Mouse (Mus musculus) MEL (cell line): ENCODE data around the gene Ccdc106. TPM values are rescaled to one million over a fixed set of nuclear protein-coding genes. Genes with fewer than 3 reads are reported as not detected.
A peak's percentile ranks its signal among the peaks of the same experiment; 100 is the strongest.

Source experiments
- DNase-seq: peaks from one replicate; pipeline ENCODE4 v3.0.0; 2011; ENCODE audit warnings: low read depth, low spot score
- H3K27ac ChIP-seq: 2 replicates; pipeline ENCODE4 v1.5.1; 2012; ENCODE audit warnings: low read depth, mild to moderate bottlenecking, control low read depth, low read length, moderate library complexity; ENCODE audit not compliant: control insufficient read depth
- H3K27me3 ChIP-seq, 2 experiments: fragments of 150-350 bp in 1 of 2; sonication (generic) in 1 of 2; 2 replicates each; pipeline ENCODE4 v1.6.1; 2012; ENCODE audit warnings: low read length in 2 of 2, mild to moderate bottlenecking in 2 of 2, improper control_type of control experiment in 1 of 2, moderate library complexity in 1 of 2; ENCODE audit not compliant: insufficient read depth in 2 of 2, control insufficient read depth in 1 of 2
- H3K36me3 ChIP-seq, 2 experiments: 2 replicates each; pipeline ENCODE4 v1.6.1; 2012 to 2014; ENCODE audit warnings: low read length in 2 of 2, improper control_type of control experiment in 1 of 2, inconsistent platforms in 1 of 2, mild to moderate bottlenecking in 1 of 2; ENCODE audit not compliant: insufficient read depth in 2 of 2, control insufficient read depth in 1 of 2
- H3K4me1 ChIP-seq, 2 experiments: fragments of 150-350 bp in 1 of 2; sonication (generic) in 1 of 2; 2 replicates each; pipeline ENCODE4 v1.6.1; 2012; ENCODE audit warnings: low read length in 2 of 2, improper control_type of control experiment in 1 of 2, mild to moderate bottlenecking in 1 of 2; ENCODE audit not compliant: insufficient read depth in 2 of 2, control insufficient read depth in 1 of 2
- H3K4me3 ChIP-seq, 2 experiments: fragments of 150-350 bp in 1 of 2; sonication (generic) in 1 of 2; 2 replicates each; pipeline ENCODE4 v1.5.1; 2012; ENCODE audit warnings: low read depth in 2 of 2, low read length in 2 of 2, mild to moderate bottlenecking in 2 of 2, moderate library complexity in 2 of 2, control low read depth in 1 of 2, improper control_type of control experiment in 1 of 2; ENCODE audit not compliant: control insufficient read depth in 1 of 2, insufficient read depth in 1 of 2
- H3K79me2 ChIP-seq: 2 replicates; pipeline ENCODE4 v1.6.1; 2012; ENCODE audit warnings: mild to moderate bottlenecking, low read length, moderate library complexity; ENCODE audit not compliant: control insufficient read depth, poor library complexity, insufficient read depth
- H3K9ac ChIP-seq: 2 replicates; pipeline ENCODE4 v1.6.1; 2012; ENCODE audit warnings: low read depth, mild to moderate bottlenecking, control low read depth, low read length, moderate library complexity; ENCODE audit not compliant: control insufficient read depth, poor library complexity, severe bottlenecking
- H3K9me3 ChIP-seq: fragments of 150-350 bp; sonication (generic); replicated peaks from 2 replicates; pipeline ENCODE4 v1.6.1; 2012; ENCODE audit warnings: mild to moderate bottlenecking, low read length, improper control_type of control experiment, moderate library complexity; ENCODE audit not compliant: insufficient read depth
- BHLHE40 ChIP-seq: IDR thresholded peaks from 2 replicates; pipeline ENCODE4 v1.6.1; 2012; ENCODE audit warnings: low read depth, mild to moderate bottlenecking, inconsistent platforms, low read length, improper control_type of control experiment, borderline replicate concordance
- CHD1 ChIP-seq: IDR thresholded peaks from 2 replicates; pipeline ENCODE4 v1.6.1; 2012; ENCODE audit warnings: low read depth, mild to moderate bottlenecking, inconsistent platforms, low read length, improper control_type of control experiment
- CHD2 ChIP-seq: IDR thresholded peaks from 2 replicates; pipeline ENCODE4 v1.6.1; 2011; ENCODE audit warnings: low read length, improper control_type of control experiment
- CTCF ChIP-seq, 3 experiments: IDR thresholded peaks in 2 of 3; conservative IDR thresholded peaks in 1 of 3; 2 replicates each; pipeline ENCODE4 v1.5.1; 2011 to 2012; ENCODE audit warnings: low read length in 3 of 3, low read depth in 2 of 3, mild to moderate bottlenecking in 2 of 3, improper control_type of control experiment in 1 of 3, inconsistent platforms in 1 of 3, mixed read lengths in 1 of 3, moderate library complexity in 1 of 3; ENCODE audit not compliant: control insufficient read depth in 1 of 3, insufficient read depth in 1 of 3, poor library complexity in 1 of 3, severe bottlenecking in 1 of 3
- ELF1 ChIP-seq: IDR thresholded peaks from 2 replicates; pipeline ENCODE4 v1.6.1; 2014; ENCODE audit warnings: low read depth, mild to moderate bottlenecking, inconsistent platforms, low read length, improper control_type of control experiment, moderate library complexity
- EP300 ChIP-seq, 2 experiments: IDR thresholded peaks; 2 replicates each; pipeline ENCODE4 v1.6.1; 2011; ENCODE audit warnings: improper control_type of control experiment in 2 of 2, low read length in 2 of 2, low read depth in 1 of 2, mild to moderate bottlenecking in 1 of 2
- ETS1 ChIP-seq: IDR thresholded peaks from 2 replicates; pipeline ENCODE4 v1.6.1; 2012; ENCODE audit warnings: low read depth, mild to moderate bottlenecking, inconsistent platforms, low read length, improper control_type of control experiment, moderate library complexity
- GABPA ChIP-seq: IDR thresholded peaks from 2 replicates; pipeline ENCODE4 v1.6.1; 2012; ENCODE audit warnings: low read depth, mild to moderate bottlenecking, inconsistent platforms, low read length, improper control_type of control experiment, moderate library complexity
- GATA1 ChIP-seq: IDR thresholded peaks from 2 replicates; pipeline ENCODE4 v1.6.1; 2011; ENCODE audit warnings: low read depth, low read length, improper control_type of control experiment
- HCFC1 ChIP-seq: IDR thresholded peaks from 2 replicates; pipeline ENCODE4 v1.6.1; 2012; ENCODE audit warnings: low read depth, mild to moderate bottlenecking, inconsistent platforms, low read length, improper control_type of control experiment, moderate library complexity
- JUND ChIP-seq: IDR thresholded peaks from 2 replicates; pipeline ENCODE4 v1.6.1; 2011; ENCODE audit warnings: low read depth, mild to moderate bottlenecking, improper control_type of control experiment, low read length
- KAT2A ChIP-seq: conservative IDR thresholded peaks from 2 replicates; pipeline ENCODE4 v1.6.1; 2012; ENCODE audit warnings: low read depth, low read length, improper control_type of control experiment, inconsistent platforms
- MAX ChIP-seq: IDR thresholded peaks from 2 replicates; pipeline ENCODE4 v1.6.1; 2011; ENCODE audit warnings: low read length, improper control_type of control experiment
- MAZ ChIP-seq: IDR thresholded peaks from 2 replicates; pipeline ENCODE4 v1.6.1; 2012; ENCODE audit warnings: low read depth, mild to moderate bottlenecking, inconsistent platforms, low read length, improper control_type of control experiment
- MEF2A ChIP-seq: IDR thresholded peaks from 2 replicates; pipeline ENCODE4 v1.6.1; 2014; ENCODE audit warnings: low read depth, mild to moderate bottlenecking, inconsistent platforms, low read length, improper control_type of control experiment; ENCODE audit not compliant: poor library complexity, insufficient replicate concordance, severe bottlenecking; ENCODE audit errors: extremely low read depth
- MYB ChIP-seq: IDR thresholded peaks from 2 replicates; pipeline ENCODE4 v1.6.1; 2011; ENCODE audit warnings: mild to moderate bottlenecking, low read depth, low read length, improper control_type of control experiment
- MYC ChIP-seq: IDR thresholded peaks from 2 replicates; pipeline ENCODE4 v1.6.1; 2011; ENCODE audit warnings: low read depth, mild to moderate bottlenecking, low read length, improper control_type of control experiment, moderate library complexity
- NELFE ChIP-seq: IDR thresholded peaks from 2 replicates; pipeline ENCODE4 v1.6.1; 2011; ENCODE audit warnings: low read depth, low read length, improper control_type of control experiment
- NRF1 ChIP-seq: IDR thresholded peaks from 2 replicates; pipeline ENCODE4 v1.6.1; 2014; ENCODE audit warnings: low read depth, mild to moderate bottlenecking, inconsistent platforms, low read length, improper control_type of control experiment, moderate library complexity; ENCODE audit not compliant: poor library complexity, insufficient read depth, severe bottlenecking
- POLR2A ChIP-seq, 2 experiments: IDR thresholded peaks; 2 replicates each; pipeline ENCODE4 v1.6.1; 2011 to 2012; ENCODE audit warnings: low read length in 2 of 2, mild to moderate bottlenecking in 2 of 2, control low read depth in 1 of 2, improper control_type of control experiment in 1 of 2, low read depth in 1 of 2, moderate library complexity in 1 of 2; ENCODE audit not compliant: control insufficient read depth in 1 of 2, insufficient read depth in 1 of 2, poor library complexity in 1 of 2
- POLR2AphosphoS2 ChIP-seq: IDR thresholded peaks from 2 replicates; pipeline ENCODE4 v1.6.1; 2011; ENCODE audit warnings: low read length, improper control_type of control experiment
- POLR2AphosphoS5 ChIP-seq: IDR thresholded peaks from 2 replicates; pipeline ENCODE4 v1.6.1; 2012; ENCODE audit warnings: low read depth, borderline replicate concordance, mild to moderate bottlenecking, inconsistent platforms, low read length, moderate library complexity, mixed read lengths
- RAD21 ChIP-seq: IDR thresholded peaks from 2 replicates; pipeline ENCODE4 v1.6.1; 2011; ENCODE audit warnings: mild to moderate bottlenecking, low read depth, low read length, improper control_type of control experiment
- RCOR1 ChIP-seq: IDR thresholded peaks from 2 replicates; pipeline ENCODE4 v1.6.1; 2012; ENCODE audit warnings: low read depth, mild to moderate bottlenecking, inconsistent platforms, low read length, improper control_type of control experiment
- SIN3A ChIP-seq: IDR thresholded peaks from 2 replicates; pipeline ENCODE4 v1.6.1; 2012; ENCODE audit warnings: low read length, improper control_type of control experiment, inconsistent platforms
- SMC3 ChIP-seq: IDR thresholded peaks from 2 replicates; pipeline ENCODE4 v1.6.1; 2011; ENCODE audit warnings: low read depth, low read length, improper control_type of control experiment
- TAL1 ChIP-seq: IDR thresholded peaks from 2 replicates; pipeline ENCODE4 v1.6.1; 2012; ENCODE audit warnings: mild to moderate bottlenecking, inconsistent platforms, low read length, moderate library complexity, mixed read lengths
- TBP ChIP-seq: IDR thresholded peaks from 2 replicates; pipeline ENCODE4 v1.8.0; 2011; ENCODE audit warnings: low read depth, low read length, improper control_type of control experiment
- UBTF ChIP-seq: IDR thresholded peaks from 2 replicates; pipeline ENCODE4 v1.6.1; 2012; ENCODE audit warnings: low read depth, mild to moderate bottlenecking, inconsistent platforms, low read length, improper control_type of control experiment, moderate library complexity, borderline replicate concordance; ENCODE audit not compliant: insufficient read depth
- USF1 ChIP-seq: IDR thresholded peaks from 2 replicates; pipeline ENCODE4 v1.6.1; 2014; ENCODE audit warnings: low read depth, mild to moderate bottlenecking, inconsistent platforms, low read length, improper control_type of control experiment, moderate library complexity
- USF2 ChIP-seq, 2 experiments: IDR thresholded peaks; 2 replicates each; pipeline ENCODE4 v1.6.1; 2011 to 2012; ENCODE audit warnings: improper control_type of control experiment in 2 of 2, low read length in 2 of 2, borderline replicate concordance in 1 of 2, inconsistent platforms in 1 of 2, low read depth in 1 of 2, mild to moderate bottlenecking in 1 of 2; ENCODE audit not compliant: insufficient read depth in 1 of 2
- ZC3H11A ChIP-seq: IDR thresholded peaks from 2 replicates; pipeline ENCODE4 v1.6.1; 2012; ENCODE audit warnings: low read depth, mild to moderate bottlenecking, inconsistent platforms, low read length, improper control_type of control experiment
- ZKSCAN1 ChIP-seq: IDR thresholded peaks from 2 replicates; pipeline ENCODE4 v1.6.1; 2012; ENCODE audit warnings: low read depth, mild to moderate bottlenecking, inconsistent platforms, low read length, improper control_type of control experiment, moderate library complexity
- ZMIZ1 ChIP-seq: IDR thresholded peaks from 2 replicates; pipeline ENCODE4 v1.6.1; 2012; ENCODE audit warnings: low read depth, mild to moderate bottlenecking, inconsistent platforms, low read length, improper control_type of control experiment, moderate library complexity
- ZNF384 ChIP-seq: IDR thresholded peaks from 2 replicates; pipeline ENCODE4 v1.6.1; 2012; ENCODE audit warnings: low read depth, mild to moderate bottlenecking, inconsistent platforms, low read length, improper control_type of control experiment
- polyA plus RNA-seq, 2 experiments: library from polyadenylated mRNA; stranded (reverse) in 1 of 2; unstranded in 1 of 2; fragments of >175 nt in 1 of 2; fragments of >200 nt in 1 of 2; gene quantifications; 2 replicates each; pipeline versions ENCODE4 v1.2.1 to v1.2.4; 2012; ENCODE audit warnings: low replicate concordance in 2 of 2, low read depth in 1 of 2; ENCODE audit not compliant: insufficient read length in 2 of 2, insufficient read depth in 1 of 2, missing spikeins in 1 of 2
- total RNA-seq: library from RNA; depleted of rRNA; stranded (reverse); fragments of 300-350 nt; gene quantifications from 2 replicates; pipeline ENCODE4 v1.2.3, GENCODE M21; 2012

Gene Ccdc106
- total and polyA plus RNA-seq, 3 experiments, result 0.50 to 0.82 TPM; not detected in 1

DNA sequence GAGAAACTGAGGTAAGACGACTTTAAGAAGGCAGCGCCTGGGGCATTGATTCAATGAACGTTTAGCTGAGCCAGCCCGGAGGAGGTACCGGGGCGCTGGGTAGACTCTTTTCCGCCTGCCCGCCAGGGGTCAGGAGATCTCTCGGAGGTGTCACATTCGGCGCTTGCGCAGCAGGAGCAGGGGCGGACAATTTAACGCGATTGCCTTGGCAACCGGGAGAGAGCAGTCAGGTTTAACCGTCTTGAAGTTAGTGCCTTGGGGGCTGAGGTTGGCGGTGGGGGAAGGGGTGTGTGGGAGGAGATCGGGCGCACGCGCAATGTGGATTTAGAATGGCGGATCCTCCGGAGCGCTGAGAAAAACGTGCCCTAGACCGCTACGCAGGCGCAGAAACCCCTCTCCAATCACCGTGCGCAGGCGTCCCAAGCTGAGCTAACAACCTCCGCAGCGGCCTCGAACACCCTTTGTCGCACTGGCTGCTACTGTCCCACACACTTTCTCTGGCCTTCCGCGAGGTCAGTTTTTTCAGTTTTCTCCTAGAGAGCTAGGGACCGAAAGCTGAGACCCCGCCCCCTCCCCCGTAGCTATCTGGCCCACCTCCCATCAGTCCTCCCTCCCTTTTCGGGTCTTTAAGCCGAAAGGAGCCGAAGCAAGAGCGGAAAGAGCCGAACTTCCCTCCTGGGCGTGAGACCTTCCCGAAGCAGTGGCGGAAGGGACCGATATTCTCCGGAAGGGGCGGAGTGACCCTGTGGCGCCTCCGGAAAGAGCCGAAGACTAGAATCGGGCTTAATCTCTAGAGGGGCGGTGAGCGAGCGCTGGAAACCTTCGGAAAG lies 40.8 kb downstream of the Ccdc106 start:
- Histone ChIP-seq H3K27ac (peak overlapping the region; percentile 99), H3K9me3 (no peaks in the 10 kb centered on the region), H3K4me3 (peak overlapping the region; percentile 81 to 83), H3K4me1 (peaks cover 2 to 22% of the 10 kb centered on the region in 2 experiments), H3K27me3 (no peaks in the 10 kb centered on the region), H3K79me2 (peaks cover 42% of the 10 kb centered on the region), H3K9ac (peak overlapping the region; percentile 98), H3K36me3 (peaks cover 4 to 23% of the 10 kb centered on the region in 2 experiments)
- DNase-seq, result peak; percentile 98
- TF ChIP-seq POLR2A (IDR thresholded peaks at IDR 0.05; ENCODE audit: control insufficient read depth in 1 of 2, insufficient read depth in 1 of 2, low read depth in 1 of 2, low read length in 2 of 2, poor library complexity in 1 of 2) (peak; percentile 63 to 76), BHLHE40 (peak; percentile 74), SMC3 (peak; percentile 41; the same call in 1 of the 2 replicates), SIN3A (peak; percentile 14; the same call in 1 of the 2 replicates), POLR2AphosphoS2 (no peak; the same call in 1 of the 2 replicates), ZNF384 (no peak), JUND (no peak), ZMIZ1 (peak; percentile 54), NELFE (peak; percentile 71), MAZ (peak; percentile 84), CHD1 (peak; percentile 67; the same call in 1 of the 2 replicates), CTCF (IDR thresholded peaks at IDR 0.05 in 2 of 3, conservative IDR thresholded peaks at IDR 0.05 in 1 of 3; ENCODE audit: control insufficient read depth in 1 of 3, insufficient read depth in 1 of 3, low read depth in 2 of 3, low read length in 3 of 3, poor library complexity in 1 of 3, severe bottlenecking in 1 of 3) (peak in 2 of 3 experiments; percentile 69 to 72; a peak in 5 of 6 replicates), MYC (peak; percentile 90), GABPA (no peak), MEF2A (no peak), EP300 (IDR thresholded peaks at IDR 0.05; ENCODE audit: low read depth in 1 of 2, low read length in 2 of 2) (peak in 1 of 2 experiments; percentile 37; a peak in 2 of 4 replicates), MYB (peak; percentile 61; the same call in 1 of the 2 replicates), TBP (peak; percentile 54), RCOR1 (no peak), NRF1 (peak; percentile 92), KAT2A (peak; percentile 58), ELF1 (peak; percentile 82), USF2 (IDR thresholded peaks at IDR 0.05; ENCODE audit: borderline replicate concordance in 1 of 2, insufficient read depth in 1 of 2, low read depth in 1 of 2, low read length in 2 of 2) (no peak), MAX (peak; percentile 66), TAL1 (no peak), RAD21 (peak; percentile 2), UBTF (0 out of 2 replicates have a peak, but pooled peaks have one; percentile 55), USF1 (no peak), ZKSCAN1 (no peak), ETS1 (peak; percentile 25), CHD2 (no peak), HCFC1 (0 out of 2 replicates have a peak, but pooled peaks have one; percentile 65), POLR2AphosphoS5 (no peak), ZC3H11A (no peak), GATA1 (no peak)
